In the genomic region with DNA sequence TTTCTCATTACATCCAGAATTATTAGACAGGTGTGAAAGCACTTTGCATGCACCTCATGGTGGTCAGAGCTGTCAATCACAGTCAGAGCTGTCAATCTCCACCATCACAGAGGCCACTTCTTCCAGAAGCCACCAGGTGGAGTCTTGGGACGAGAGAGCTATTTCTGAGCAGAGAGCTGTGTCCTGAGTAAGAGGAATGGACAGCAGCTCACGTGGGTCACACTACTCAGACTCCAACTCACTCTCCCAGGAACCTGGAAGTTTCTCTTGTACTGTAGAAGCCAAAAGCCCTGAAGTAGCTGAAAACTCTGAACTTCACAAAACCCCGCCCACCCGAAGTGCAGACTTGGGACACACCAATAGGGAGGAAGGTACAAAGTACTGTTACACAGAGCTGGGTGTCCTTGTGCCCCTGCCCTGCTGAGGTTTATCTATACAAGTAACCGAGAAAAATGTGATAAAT, we compare ENCODE assay signal across 8 mouse cellular contexts. TPM values are rescaled to one million over a fixed set of nuclear protein-coding genes. Genes with fewer than 3 reads are reported as not detected.
DNase-seq lines count a peak whose midpoint lies in the region; ATAC-seq lines count a peak whose summit lies in the region.

No protein-coding gene starts in this region.

- no peak overlapping the region for H3K4me3 ChIP-seq in hindbrain, embryonic 11.5 days (ENCODE audit: low read depth, low read length)
- H3K4me3 ChIP-seq in hindbrain, embryonic 12.5 days = no peak overlapping the region
- H3K4me3 ChIP-seq in liver, embryonic 15.5 days (replicated peaks) = no peak overlapping the region

- H3K27me3 ChIP-seq in hindbrain, embryonic 11.5 days (ENCODE audit: control insufficient read depth, insufficient read depth, low read length) = no peaks in the 10 kb centered on the region
- no peaks in the 10 kb centered on the region for H3K27me3 ChIP-seq in hindbrain, embryonic 12.5 days
- no peaks in the 10 kb centered on the region for H3K27me3 ChIP-seq in liver, embryonic 15.5 days

- ATAC-seq in hindbrain, embryonic 11.5 days (ENCODE audit: low FRiP score) = no peak
- ATAC-seq in hindbrain, embryonic 12.5 days (ENCODE audit: low FRiP score) = no peak
- peak; percentile 60 for ATAC-seq in liver, embryonic 15.5 days (ENCODE audit: insufficient read depth)

- DNase-seq in hindbrain, embryonic 11.5 days (ENCODE audit: low spot score) = peak; percentile 36
- DNase-seq in R1 (ENCODE audit: low read depth, low spot score) = peak; percentile 91
- DNase-seq in heart, postnatal 4 days = peak; percentile 50
- peak; percentile 25 to 39 for DNase-seq in spleen, postnatal 36 days (ENCODE audit: low spot score in 2 of 2)
- no peak for DNase-seq in left cerebral cortex, adult 18-20 months (ENCODE audit: low spot score in 2 of 2)
- DNase-seq in layer of hippocampus, adult 18-20 months (ENCODE audit: low spot score in 2 of 2) = no peak

- no peak overlapping the region for H3K9ac ChIP-seq in hindbrain, embryonic 11.5 days (ENCODE audit: low read depth, low read length)
- H3K9ac ChIP-seq in hindbrain, embryonic 12.5 days = no peak overlapping the region
- no peak overlapping the region for H3K9ac ChIP-seq in liver, embryonic 15.5 days

- 61% methylated on average over 5 of the region's 5 CpGs for WGBS in hindbrain, embryonic 11.5 days
- 55% methylated on average over 5 of the region's 5 CpGs for WGBS in hindbrain, embryonic 12.5 days
- WGBS in liver, embryonic 15.5 days (ENCODE audit: insufficient replicate concordance) = 31% methylated on average over 5 of the region's 5 CpGs

- no peaks in the 10 kb centered on the region for H3K9me3 ChIP-seq in hindbrain, embryonic 11.5 days (ENCODE audit: control insufficient read depth, low read length)
- no peaks in the 10 kb centered on the region for H3K9me3 ChIP-seq in hindbrain, embryonic 12.5 days (replicated peaks)
- H3K9me3 ChIP-seq in liver, embryonic 15.5 days (replicated peaks) = no peaks in the 10 kb centered on the region

- H3K4me2 ChIP-seq in hindbrain, embryonic 11.5 days (replicated peaks; ENCODE audit: low read depth, low read length) = no peak overlapping the region
- no peak overlapping the region for H3K4me2 ChIP-seq in hindbrain, embryonic 12.5 days (replicated peaks)
- peak overlapping the region; percentile 3; the same call in 1 of the 2 replicates for H3K4me2 ChIP-seq in liver, embryonic 15.5 days

- H3K4me1 ChIP-seq in hindbrain, embryonic 11.5 days (replicated peaks; ENCODE audit: control insufficient read depth, insufficient read depth, low read length) = no peaks in the 10 kb centered on the region
- H3K4me1 ChIP-seq in hindbrain, embryonic 12.5 days = no peaks in the 10 kb centered on the region
- peaks cover 32% of the 10 kb centered on the region for H3K4me1 ChIP-seq in liver, embryonic 15.5 days (replicated peaks)

- no peak overlapping the region for H3K27ac ChIP-seq in hindbrain, embryonic 11.5 days (ENCODE audit: low read depth, low read length)
- no peak overlapping the region for H3K27ac ChIP-seq in hindbrain, embryonic 12.5 days
- peak overlapping the region; percentile 61 for H3K27ac ChIP-seq in liver, embryonic 15.5 days (replicated peaks)

- H3K36me3 ChIP-seq in hindbrain, embryonic 11.5 days (ENCODE audit: control insufficient read depth, insufficient read depth, low read length) = no peaks in the 10 kb centered on the region
- no peaks in the 10 kb centered on the region for H3K36me3 ChIP-seq in hindbrain, embryonic 12.5 days
- peaks cover 20% of the 10 kb centered on the region for H3K36me3 ChIP-seq in liver, embryonic 15.5 days (replicated peaks)

RNA-seq across cellular contexts. Expression of gene Bid, which starts 13.2 kb away (rescaled TPM):
- 15.9 and 16.8 TPM in 2 replicates for polyA plus RNA-seq in hindbrain, embryonic 11.5 days (2014; fragmentation: Nextera tagmentation; extraction: Ambion mirVana)
- polyA plus RNA-seq in hindbrain, embryonic 12.5 days (2016; fragmentation: Nextera tagmentation; extraction: Ambion mirVana) = 17.5 and 19.4 TPM in 2 replicates
- total RNA-seq in heart, postnatal 4 days (2021) = 1 to 10 TPM; 2.7 to 3.7 TPM
- 22.0 TPM in 2 replicates for polyA plus RNA-seq in liver, embryonic 15.5 days (2015; fragmentation: Nextera tagmentation; extraction: Ambion mirVana)
- total RNA-seq in left cerebral cortex, adult 18-20 months (2021) = 10 to 100 TPM in 1 of 2 experiments, 1 to 10 TPM in 1; 9.2 to 10.0 TPM
- 10 to 100 TPM; 12.9 to 13.8 TPM for total RNA-seq in layer of hippocampus, adult 18-20 months (2021)

Comparison
In these comparisons a context has a peak if more than half of its experiments do, and no peak if none do; other contexts are left out.
1. DNase-seq: peak in hindbrain, embryonic 11.5 days (single experiment), R1 (single experiment), heart, postnatal 4 days (single experiment) and spleen, postnatal 36 days (2 of 2); none in left cerebral cortex, adult 18-20 months (0 of 2) and layer of hippocampus, adult 18-20 months (0 of 2).